Mouse (Mus musculus) liver, postnatal 0 days (tissue): ENCODE results near the gene H3f3b. TPM values are rescaled to one million over a fixed set of nuclear protein-coding genes. Genes with fewer than 3 reads are reported as not detected.

ENCODE experiments used
- ATAC-seq: fragments of 200-750 bp; cut with Nextera tagmentation; 2 replicates; pipeline ENCODE4 v1.8.0; 2017; ENCODE audit warnings: mild to moderate bottlenecking, moderate library complexity
- DNase-seq: peaks from one replicate; pipeline ENCODE4 v3.0.0-alpha.2; 2016
- H3K27ac ChIP-seq: fragments of 300-500 bp; sonication (generic); 2 replicates; pipeline ENCODE4 v1.5.1; 2014; ENCODE audit warnings: antibody characterized with exemption, moderate library complexity, mild to moderate bottlenecking, low read depth
- H3K27me3 ChIP-seq: fragments of 300-500 bp; sonication (generic); 2 replicates; pipeline ENCODE4 v1.6.1; 2014; ENCODE audit warnings: low read length, control low read depth, mixed read lengths; ENCODE audit not compliant: insufficient read depth
- H3K36me3 ChIP-seq: fragments of 300-500 bp; sonication (generic); replicated peaks from 2 replicates; pipeline ENCODE4 v1.6.1; 2014; ENCODE audit warnings: mild to moderate bottlenecking, control low read depth, low read length, moderate library complexity, mixed read lengths; ENCODE audit not compliant: insufficient read depth
- H3K4me1 ChIP-seq: fragments of 300-500 bp; sonication (generic); 2 replicates; pipeline ENCODE4 v1.6.1; 2014; ENCODE audit warnings: antibody characterized with exemption, mild to moderate bottlenecking, control low read depth; ENCODE audit not compliant: insufficient read depth
- H3K4me2 ChIP-seq: fragments of 300-500 bp; sonication (generic); 2 replicates; pipeline ENCODE4 v1.6.1; 2014; ENCODE audit warnings: low read depth, mild to moderate bottlenecking, low read length, moderate library complexity, mixed read lengths
- H3K4me3 ChIP-seq: fragments of 300-500 bp; sonication (generic); 2 replicates; pipeline ENCODE4 v1.5.1; 2014; ENCODE audit warnings: low read depth, low read length
- H3K9ac ChIP-seq: fragments of 300-500 bp; sonication (generic); replicated peaks from 2 replicates; pipeline ENCODE4 v1.6.1; 2014; ENCODE audit warnings: mild to moderate bottlenecking, moderate library complexity
- H3K9me3 ChIP-seq: fragments of 300-500 bp; sonication (generic); 2 replicates; pipeline ENCODE4 v1.6.1; 2016; ENCODE audit warnings: mild to moderate bottlenecking, control low read depth, low read length, mixed read lengths
- CTCF ChIP-seq: sonication (generic); IDR thresholded peaks from 2 replicates; pipeline ENCODE4 v1.5.1; 2016; ENCODE audit warnings: antibody characterized with exemption, low read depth
- EP300 ChIP-seq: IDR thresholded peaks from 2 replicates; pipeline ENCODE4 v1.6.1; 2016; ENCODE audit warnings: antibody characterized with exemption, low read depth, mild to moderate bottlenecking
- WGBS: fragments of 180-500 bp; shearing (Covaris S2); extraction: QIAGEN DNeasy Blood & Tissue Kit; methylation state at CpG from one replicate; pipeline ENCODE4 v1.1.7; 2014; ENCODE audit not compliant: insufficient replicate concordance; 5-methylcytosine and 5-hydroxymethylcytosine counted together
- polyA plus RNA-seq: library from polyadenylated mRNA; unstranded; fragments of >200 nt; fragmentation: Nextera tagmentation; extraction: Ambion mirVana; gene quantifications from 2 replicates; pipeline ENCODE4 v1.2.1, GENCODE M21; 2015

The H3f3b gene
- polyA plus RNA-seq, 1 experiment from 2014 or later = 656 TPM

DNA sequence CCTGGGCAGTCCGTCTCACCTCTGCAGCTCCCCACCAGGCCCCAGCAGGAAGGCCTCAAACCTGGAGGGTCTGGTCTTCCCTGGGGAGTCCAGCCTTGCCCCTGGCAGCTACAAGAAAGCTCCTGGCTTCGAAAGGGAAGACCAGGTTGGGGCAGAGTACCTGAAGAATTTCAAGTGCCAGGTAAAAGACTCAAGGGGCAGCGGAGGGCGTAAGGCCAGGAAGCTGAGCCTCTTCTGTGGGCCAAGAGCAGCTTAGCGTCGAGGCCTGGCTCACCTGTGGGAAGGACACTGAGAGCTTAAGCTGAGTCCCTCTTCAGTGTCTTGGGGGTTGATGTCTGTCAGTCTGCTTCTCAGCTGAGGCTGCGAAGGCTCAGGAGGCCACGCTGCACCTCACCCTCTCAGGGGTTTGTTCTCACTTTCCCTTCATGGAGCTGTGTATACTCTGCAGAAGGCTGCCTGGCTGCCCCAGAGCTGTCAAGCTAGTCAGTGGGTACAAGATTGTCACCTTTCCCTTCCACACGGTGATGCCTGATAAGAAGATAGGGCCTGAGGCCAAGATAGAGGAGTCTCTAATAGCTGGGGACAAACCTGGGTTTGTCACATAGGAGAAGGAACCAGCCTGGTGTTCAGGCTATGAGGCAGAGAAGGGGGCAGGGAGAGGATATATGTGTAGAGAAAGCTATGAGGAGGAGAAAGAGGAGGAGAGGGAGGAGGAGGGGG lies 25.9 kb upstream of the H3f3b start:
- Histone ChIP-seq H3K36me3 (peaks cover 81% of the 10 kb centered on the region), H3K4me2 (no peak overlapping the region), H3K9ac (no peak overlapping the region), H3K27ac (no peak overlapping the region), H3K9me3 (no peaks in the 10 kb centered on the region), H3K4me1 (peaks cover 19% of the 10 kb centered on the region), H3K27me3 (no peaks in the 10 kb centered on the region), H3K4me3 (no peak overlapping the region)
- DNase-seq = no peak
- TF ChIP-seq CTCF (no peak), EP300 (peak; percentile 34; the same call in 1 of the 2 replicates)
- WGBS = 84% methylated on average over 9 of the region's 9 CpGs
- peak; percentile 49 for ATAC-seq

GRCm38 (mm10) chr11:116050196-116050595 lies 22.4 kb upstream of the H3f3b start:
- no peaks in the 10 kb centered on the region for H3K9me3 ChIP-seq
- no peaks in the 10 kb centered on the region for H3K4me1 ChIP-seq
- no peak overlapping the region for H3K27ac ChIP-seq
- H3K9ac ChIP-seq = no peak overlapping the region
- no peaks in the 10 kb centered on the region for H3K27me3 ChIP-seq
- H3K4me2 ChIP-seq = no peak overlapping the region
- H3K4me3 ChIP-seq = no peak overlapping the region
- no peak for ATAC-seq
- no peak for TF ChIP-seq EP300
- no peak for TF ChIP-seq CTCF
- 88% methylated on average over 4 of the region's 4 CpGs for WGBS
- peaks cover 78% of the 10 kb centered on the region for H3K36me3 ChIP-seq
- no peak for DNase-seq

GRCm38 (mm10) chr11:116049610-116050009 lies 21.8 kb upstream of the H3f3b start:
- no peak overlapping the region for H3K4me3 ChIP-seq
- H3K36me3 ChIP-seq = peaks cover 77% of the 10 kb centered on the region
- H3K27ac ChIP-seq = no peak overlapping the region
- no peak for TF ChIP-seq EP300
- TF ChIP-seq CTCF = no peak
- H3K27me3 ChIP-seq = no peaks in the 10 kb centered on the region
- no peak overlapping the region for H3K4me2 ChIP-seq
- no peak for DNase-seq
- no peak overlapping the region for H3K9ac ChIP-seq
- ATAC-seq = no peak
- H3K4me1 ChIP-seq = no peaks in the 10 kb centered on the region
- H3K9me3 ChIP-seq = no peaks in the 10 kb centered on the region
- WGBS = 91% methylated on average over 2 of the region's 2 CpGs

DNA sequence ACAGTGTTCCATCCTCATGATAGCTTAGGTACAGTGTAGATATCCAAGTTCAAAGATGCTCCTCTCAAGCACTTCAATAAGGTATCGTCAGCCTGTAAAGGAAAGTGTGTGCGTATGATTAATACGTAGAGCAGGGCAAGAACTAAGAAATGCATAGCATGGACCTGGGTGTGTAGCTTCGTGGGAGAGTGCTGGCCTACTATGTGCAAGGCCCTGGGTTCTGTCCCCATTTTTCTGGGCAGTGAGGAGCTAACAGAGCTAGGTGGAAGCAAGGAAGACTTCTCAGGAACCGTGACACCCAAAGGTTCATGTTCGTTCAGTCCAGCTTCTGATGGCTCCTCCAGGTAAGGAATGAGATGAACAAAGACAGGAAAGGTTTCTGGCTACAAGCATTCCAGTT lies 17.4 kb upstream of the H3f3b start:
- Histone ChIP-seq H3K4me3 (no peak overlapping the region), H3K4me1 (no peaks in the 10 kb centered on the region), H3K9ac (no peak overlapping the region), H3K9me3 (no peaks in the 10 kb centered on the region), H3K4me2 (no peak overlapping the region), H3K27me3 (no peaks in the 10 kb centered on the region), H3K27ac (no peak overlapping the region), H3K36me3 (peaks cover 55% of the 10 kb centered on the region)
- TF ChIP-seq CTCF (no peak), EP300 (no peak)
- DNase-seq = no peak
- 89% methylated on average over 6 of the region's 6 CpGs for WGBS
- ATAC-seq = no peak

DNA sequence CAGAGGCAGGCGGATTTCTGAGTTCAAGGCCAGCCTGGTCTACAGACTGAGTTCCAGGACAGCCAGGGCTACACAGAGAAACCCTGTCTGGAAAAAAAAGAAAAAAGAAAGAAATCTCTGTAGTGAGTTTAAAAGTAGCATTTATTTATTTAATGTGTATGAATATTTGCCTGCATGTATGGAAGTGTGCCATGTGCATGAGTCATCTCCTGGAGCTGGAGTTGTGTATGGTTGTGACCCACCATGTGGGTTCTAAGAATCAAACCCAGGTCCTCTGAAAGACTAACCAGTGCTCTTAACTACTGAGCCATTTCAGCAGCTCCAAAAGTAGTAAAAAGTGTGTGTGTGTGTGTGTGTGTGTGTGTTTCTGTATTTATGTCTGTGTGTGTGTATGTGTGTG lies 15.5 kb upstream of the H3f3b start:
- Histone ChIP-seq H3K4me3 (no peak overlapping the region), H3K4me2 (no peak overlapping the region), H3K36me3 (peaks cover 49% of the 10 kb centered on the region), H3K4me1 (no peaks in the 10 kb centered on the region), H3K9ac (no peak overlapping the region), H3K27me3 (no peaks in the 10 kb centered on the region), H3K27ac (no peak overlapping the region), H3K9me3 (no peaks in the 10 kb centered on the region)
- 88% methylated on average over 1 of the region's 1 CpGs for WGBS
- no peak for ATAC-seq
- no peak for DNase-seq
- TF ChIP-seq EP300 (no peak), CTCF (no peak)

DNA sequence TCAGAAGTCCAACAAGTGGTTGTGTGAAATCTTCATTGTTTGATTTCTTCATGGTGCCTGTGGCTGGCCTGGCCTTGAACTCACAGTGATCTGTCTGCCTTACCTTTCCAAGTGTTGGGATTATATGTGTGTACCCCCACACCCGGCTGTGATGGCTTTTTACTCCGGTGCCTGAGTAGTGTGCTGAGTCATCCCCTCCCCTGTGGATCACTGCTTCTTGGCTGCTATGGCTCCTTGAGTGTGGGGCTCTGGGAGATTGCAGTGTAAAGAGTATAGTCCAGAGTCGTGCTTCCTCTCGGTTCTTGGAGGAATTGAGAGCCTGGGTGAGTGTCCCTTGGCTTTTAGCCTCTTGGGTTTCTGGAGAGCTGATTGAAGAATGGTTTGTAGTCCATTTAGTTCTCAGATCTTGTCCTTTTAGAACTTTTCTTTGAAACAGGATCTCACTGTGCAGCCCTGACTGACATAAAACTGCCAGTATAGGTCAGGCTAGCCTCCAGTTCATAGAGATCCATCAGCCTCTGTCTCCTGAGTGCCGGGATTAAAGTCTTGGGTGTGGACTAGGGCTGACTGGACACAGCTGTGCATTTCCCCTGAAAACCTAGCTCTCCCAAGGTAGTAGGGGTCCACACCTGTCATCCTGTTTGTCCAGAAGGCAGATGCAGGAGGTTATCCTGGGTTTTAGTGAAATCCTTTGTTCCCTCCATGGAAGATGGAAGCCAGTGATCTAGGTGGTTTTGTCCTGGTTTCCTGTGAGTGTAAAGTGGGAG lies 14.8 kb upstream of the H3f3b start:
- H3K9me3 ChIP-seq = no peaks in the 10 kb centered on the region
- WGBS = 75% methylated on average over 5 of the region's 5 CpGs
- DNase-seq (no peak), ATAC-seq (no peak)
- H3K4me1 ChIP-seq = no peaks in the 10 kb centered on the region
- H3K4me2 ChIP-seq = no peak overlapping the region
- H3K27ac ChIP-seq = no peak overlapping the region
- no peak overlapping the region for H3K4me3 ChIP-seq
- H3K27me3 ChIP-seq = no peaks in the 10 kb centered on the region
- H3K9ac ChIP-seq = no peak overlapping the region
- TF ChIP-seq CTCF = no peak
- no peak for TF ChIP-seq EP300
- H3K36me3 ChIP-seq = peaks cover 46% of the 10 kb centered on the region
